Mouse (Mus musculus): Measurements from ENCODE around the gene Prph2. TPM values are rescaled to one million over a fixed set of nuclear protein-coding genes. Genes with fewer than 3 reads are reported as not detected.

The Prph2 gene
- polyA plus RNA-seq, 1 experiment from 2014 or later = not detected

GRCm38 (mm10) chr17:46932961-46933360 is 22.7 kb downstream of the Prph2 start:
- H3K4me3 ChIP-seq (replicated peaks) = no peak overlapping the region
- no peak for ATAC-seq
- no peaks in the 10 kb centered on the region for H3K9me3 ChIP-seq
- no peaks in the 10 kb centered on the region for H3K27me3 ChIP-seq
- H3K36me3 ChIP-seq = peaks cover 98% of the 10 kb centered on the region
- WGBS = 96% methylated on average over 5 of the region's 5 CpGs
- H3K4me2 ChIP-seq (replicated peaks) = no peak overlapping the region
- no peak overlapping the region for H3K27ac ChIP-seq
- H3K4me1 ChIP-seq (replicated peaks) = no peaks in the 10 kb centered on the region
- no peak overlapping the region for H3K9ac ChIP-seq (replicated peaks)

GRCm38 (mm10) chr17:46933557-46934348 is 23.5 kb downstream of the Prph2 start:
- Histone ChIP-seq H3K9me3 (no peaks in the 10 kb centered on the region), H3K27me3 (no peaks in the 10 kb centered on the region), H3K27ac (no peak overlapping the region), H3K4me1 (replicated peaks) (no peaks in the 10 kb centered on the region), H3K4me3 (replicated peaks) (no peak overlapping the region), H3K9ac (replicated peaks) (no peak overlapping the region), H3K4me2 (replicated peaks) (no peak overlapping the region), H3K36me3 (peaks cover 99% of the 10 kb centered on the region)
- WGBS = 84% methylated on average over 19 of the region's 19 CpGs
- no peak for ATAC-seq

GRCm38 (mm10) chr17:46940461-46940860 is 30.2 kb downstream of the Prph2 start:
- 94% methylated on average over 8 of the region's 8 CpGs for WGBS

GRCm38 (mm10) chr17:46942421-46942820 is 32.2 kb downstream of the Prph2 start:
- Histone ChIP-seq H3K4me3 (replicated peaks) (no peak overlapping the region), H3K36me3 (peaks cover 99% of the 10 kb centered on the region), H3K4me1 (replicated peaks) (no peaks in the 10 kb centered on the region), H3K27me3 (no peaks in the 10 kb centered on the region), H3K9ac (replicated peaks) (no peak overlapping the region), H3K9me3 (no peaks in the 10 kb centered on the region), H3K4me2 (replicated peaks) (no peak overlapping the region), H3K27ac (no peak overlapping the region)
- ATAC-seq = no peak
- WGBS = 94% methylated on average over 9 of the region's 9 CpGs

More at GRCm38 (mm10) chr17:46940461-46940860, 30.2 kb downstream of the Prph2 start:
- Histone ChIP-seq H3K27ac (no peak overlapping the region), H3K9ac (replicated peaks) (no peak overlapping the region), H3K4me1 (replicated peaks) (no peaks in the 10 kb centered on the region), H3K9me3 (no peaks in the 10 kb centered on the region), H3K36me3 (peaks cover 99% of the 10 kb centered on the region), H3K27me3 (no peaks in the 10 kb centered on the region), H3K4me3 (replicated peaks) (no peak overlapping the region), H3K4me2 (replicated peaks) (no peak overlapping the region)
- no peak for ATAC-seq

- WGBS = 94% methylated on average over 9 of the region's 9 CpGs
- H3K9ac ChIP-seq (replicated peaks) = no peak overlapping the region
- H3K4me1 ChIP-seq (replicated peaks) = no peaks in the 10 kb centered on the region
- H3K27me3 ChIP-seq = no peaks in the 10 kb centered on the region
- H3K27ac ChIP-seq = no peak overlapping the region
- H3K4me2 ChIP-seq (replicated peaks) = no peak overlapping the region
- H3K36me3 ChIP-seq = peaks cover 85% of the 10 kb centered on the region
- no peak for ATAC-seq
- no peaks in the 10 kb centered on the region for H3K9me3 ChIP-seq
- H3K4me3 ChIP-seq (replicated peaks) = no peak overlapping the region
Measured at GRCm38 (mm10) chr17:46946276-46946675, 36.0 kb downstream of the Prph2 start.

- 92% methylated on average over 2 of the region's 2 CpGs for WGBS
- H3K4me3 ChIP-seq (replicated peaks) = no peak overlapping the region
- no peak overlapping the region for H3K9ac ChIP-seq (replicated peaks)
- no peak overlapping the region for H3K27ac ChIP-seq
- H3K4me1 ChIP-seq (replicated peaks) = no peaks in the 10 kb centered on the region
- peaks cover 96% of the 10 kb centered on the region for H3K36me3 ChIP-seq
- no peaks in the 10 kb centered on the region for H3K27me3 ChIP-seq
- no peaks in the 10 kb centered on the region for H3K9me3 ChIP-seq
- no peak for ATAC-seq
- no peak overlapping the region for H3K4me2 ChIP-seq (replicated peaks)
Measured at GRCm38 (mm10) chr17:46958045-46958444, 47.8 kb downstream of the Prph2 start.

- Histone ChIP-seq H3K9ac (replicated peaks) (no peak overlapping the region), H3K4me2 (replicated peaks) (no peak overlapping the region), H3K4me3 (replicated peaks) (no peak overlapping the region), H3K27ac (no peak overlapping the region), H3K36me3 (peaks cover 98% of the 10 kb centered on the region), H3K27me3 (no peaks in the 10 kb centered on the region), H3K4me1 (replicated peaks) (no peaks in the 10 kb centered on the region), H3K9me3 (no peaks in the 10 kb centered on the region)
- no peak for ATAC-seq
- WGBS = 93% methylated on average over 10 of the region's 10 CpGs
Measured at GRCm38 (mm10) chr17:46960216-46960615, 50.0 kb downstream of the Prph2 start.

- no peaks in the 10 kb centered on the region for H3K9me3 ChIP-seq
- no peaks in the 10 kb centered on the region for H3K27me3 ChIP-seq
- no peak overlapping the region for H3K27ac ChIP-seq
- peaks cover 98% of the 10 kb centered on the region for H3K36me3 ChIP-seq
- no peak overlapping the region for H3K4me3 ChIP-seq (replicated peaks)
- H3K4me1 ChIP-seq (replicated peaks) = no peaks in the 10 kb centered on the region
- H3K4me2 ChIP-seq (replicated peaks) = no peak overlapping the region
- WGBS = 92% methylated on average over 3 of the region's 3 CpGs
- no peak for ATAC-seq
- H3K9ac ChIP-seq (replicated peaks) = no peak overlapping the region
Measured at GRCm38 (mm10) chr17:46962153-46962552, 51.9 kb downstream of the Prph2 start.

- Histone ChIP-seq H3K27ac (no peak overlapping the region), H3K4me1 (replicated peaks) (no peaks in the 10 kb centered on the region), H3K9me3 (no peaks in the 10 kb centered on the region), H3K36me3 (peaks cover 98% of the 10 kb centered on the region), H3K4me2 (replicated peaks) (no peak overlapping the region), H3K4me3 (replicated peaks) (no peak overlapping the region), H3K9ac (replicated peaks) (no peak overlapping the region), H3K27me3 (no peaks in the 10 kb centered on the region)
- WGBS = 91% methylated on average over 13 of the region's 13 CpGs
- ATAC-seq = no peak
Measured at GRCm38 (mm10) chr17:46963186-46963585, 52.9 kb downstream of the Prph2 start.

- Histone ChIP-seq H3K27me3 (no peaks in the 10 kb centered on the region), H3K36me3 (peaks cover 96% of the 10 kb centered on the region), H3K9ac (replicated peaks) (no peak overlapping the region), H3K9me3 (no peaks in the 10 kb centered on the region), H3K4me2 (replicated peaks) (no peak overlapping the region), H3K4me3 (replicated peaks) (no peak overlapping the region), H3K27ac (no peak overlapping the region), H3K4me1 (replicated peaks) (no peaks in the 10 kb centered on the region)
- ATAC-seq = no peak
- 91% methylated on average over 14 of the region's 14 CpGs for WGBS
Measured at GRCm38 (mm10) chr17:46966892-46967291, 56.6 kb downstream of the Prph2 start.

GRCm38 (mm10) chr17:46972603-46973002 is 62.3 kb downstream of the Prph2 start:
- peaks cover 95% of the 10 kb centered on the region for H3K36me3 ChIP-seq
- H3K4me2 ChIP-seq (replicated peaks) = no peak overlapping the region
- no peaks in the 10 kb centered on the region for H3K9me3 ChIP-seq
- ATAC-seq = no peak
- no peak overlapping the region for H3K4me3 ChIP-seq (replicated peaks)
- H3K4me1 ChIP-seq (replicated peaks) = no peaks in the 10 kb centered on the region
- H3K27me3 ChIP-seq = no peaks in the 10 kb centered on the region
- H3K9ac ChIP-seq (replicated peaks) = no peak overlapping the region
- H3K27ac ChIP-seq = no peak overlapping the region
- WGBS = 95% methylated on average over 7 of the region's 7 CpGs
